Mouse (Mus musculus) adrenal gland, postnatal 36 days (tissue): ENCODE data around the gene Gm3015. TPM values are rescaled to one million over a fixed set of nuclear protein-coding genes. Genes with fewer than 3 reads are reported as not detected.
"Not testable (repeated sequence)": the region's sequence is repeated elsewhere in the genome, so short reads cannot be mapped to it uniquely, and the experiment has no call there.

Experiments used
- DNase-seq, 2 experiments: peaks; one replicate each; pipeline ENCODE4 v3.0.0; 2021; ENCODE audit warnings: mixed read lengths in 1 of 2
- long read RNA-seq, 2 experiments: library from polyadenylated mRNA; stranded (forward); transcript quantifications; one replicate each; pipeline ENCODE4 v2.0.0; 2021; ENCODE audit warnings: borderline sequencing depth in 2 of 2
- total RNA-seq, 2 experiments: library from RNA; stranded (reverse); gene quantifications; 2 replicates each; pipeline ENCODE4 v1.2.3; 2021

Gene Gm3015
- not detected for total RNA-seq
- long read RNA-seq, experiment 1, result 0 reads
- long read RNA-seq, experiment 2, result 0 reads

- DNase-seq, result not testable (repeated sequence)
These were observed at the start of gene Gm3015 for GRCm38 (mm10) chr14:42768721-42769120. TSS of gene Gm3015 (minus strand) at chr14:42768821.

- not testable (repeated sequence) for DNase-seq
These were observed 29.3 kb upstream of the Gm3015 start, which contains the start of gene Gm10377 for GRCm38 (mm10) chr14:42797887-42798286. TSS of gene Gm10377 (minus strand) at chr14:42797987.

Other genes with a start within 250 kb of the Gm3015 start
- gene Gm8024, start 244.5 kb downstream of the Gm3015 start, total RNA-seq, result not detected
- not detected for gene Gm17124, start 168.9 kb downstream of the Gm3015 start, total RNA-seq
- not detected for gene Gm3633, start 126.9 kb downstream of the Gm3015 start, total RNA-seq
- gene Gm10378, start 112.9 kb downstream of the Gm3015 start, total RNA-seq, result not detected
- gene Gm10377, start 29.2 kb upstream of the Gm3015 start, total RNA-seq, result not detected
- not detected for gene Gm21977, start 84.7 kb upstream of the Gm3015 start, total RNA-seq
- not detected for gene Gm8082, start 224.8 kb upstream of the Gm3015 start, total RNA-seq
- not detected for gene Gm10376, start 246.8 kb upstream of the Gm3015 start, total RNA-seq